Mouse (Mus musculus): ENCODE measurements around the gene Ralgps1.

DNA sequence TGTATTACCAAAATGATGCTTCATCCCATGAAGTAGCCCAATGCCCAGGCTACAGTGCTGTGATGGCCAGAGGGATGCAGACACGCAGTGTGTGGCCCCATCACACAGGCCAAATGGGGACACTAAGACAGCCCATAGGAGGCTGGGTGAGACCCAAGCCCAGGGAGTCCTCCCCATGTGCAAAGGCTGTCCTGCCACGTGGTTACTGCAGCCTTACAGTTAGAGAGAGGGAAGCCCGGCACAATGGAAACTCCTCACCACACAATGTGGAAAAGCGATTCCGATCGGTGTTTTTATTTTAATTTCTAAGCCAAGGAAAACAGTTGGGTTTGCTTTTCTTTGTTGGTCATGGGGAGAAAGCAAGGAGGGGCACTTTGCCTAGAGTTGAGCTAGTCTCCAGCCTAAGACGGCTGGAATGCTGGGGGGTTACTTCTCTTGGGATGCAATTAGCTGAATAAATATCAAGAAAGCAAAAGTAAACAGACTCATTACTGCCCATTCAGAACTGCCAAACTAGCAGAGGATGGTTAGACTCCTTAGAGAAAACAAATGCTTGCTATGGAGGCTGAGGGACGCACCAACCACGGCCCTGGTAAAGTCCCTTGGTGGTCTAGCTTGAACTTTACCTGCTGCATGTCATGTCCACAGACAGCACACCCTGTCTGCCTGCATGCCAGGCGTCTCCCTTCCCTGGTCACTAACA, 147.5 kb downstream of the Ralgps1 start:
- TF ChIP-seq CTCF (IDR thresholded peaks at IDR 0.05; ENCODE audit: insufficient read depth, low read depth, low read length) = no peak
- no peak for TF ChIP-seq POLR2A (IDR thresholded peaks at IDR 0.05; ENCODE audit: insufficient read depth, low read depth, low read length)
